Mouse (Mus musculus) embryonic facial prominence, embryonic 14.5 days (tissue): ENCODE results near the gene Plac8. TPM values are rescaled to one million over a fixed set of nuclear protein-coding genes. Genes with fewer than 3 reads are reported as not detected.

ENCODE experiments used
- ATAC-seq: fragments of 200-750 bp; cut with Nextera tagmentation; 2 replicates; pipeline ENCODE4 v1.8.0; 2017; ENCODE audit warnings: low read depth, moderate number of reproducible peaks, moderate TSS enrichment
- DNase-seq: peaks from one replicate; pipeline ENCODE4 v3.0.0-alpha.2; 2015; ENCODE audit warnings: low spot score
- H3K27ac ChIP-seq: fragments of 300-500 bp; sonication (generic); replicated peaks from 2 replicates; pipeline ENCODE4 v1.5.1; 2014; ENCODE audit warnings: low read depth, mild to moderate bottlenecking, low read length, moderate library complexity
- H3K27me3 ChIP-seq: fragments of 300-500 bp; sonication (generic); replicated peaks from 2 replicates; pipeline ENCODE4 v1.6.1; 2014; ENCODE audit warnings: low read length; ENCODE audit not compliant: control insufficient read depth, insufficient read depth
- H3K36me3 ChIP-seq: fragments of 300-500 bp; sonication (generic); 2 replicates; pipeline ENCODE4 v1.6.1; 2014; ENCODE audit warnings: low read length, mixed read lengths; ENCODE audit not compliant: control insufficient read depth, insufficient read depth
- H3K4me1 ChIP-seq: fragments of 300-500 bp; sonication (generic); 2 replicates; pipeline ENCODE4 v1.6.1; 2014; ENCODE audit warnings: antibody characterized with exemption, low read length; ENCODE audit not compliant: control insufficient read depth, insufficient read depth
- H3K4me2 ChIP-seq: fragments of 300-500 bp; sonication (generic); 2 replicates; pipeline ENCODE4 v1.6.1; 2014; ENCODE audit warnings: low read depth, mild to moderate bottlenecking, low read length, moderate library complexity, mixed read lengths
- H3K4me3 ChIP-seq: fragments of 300-500 bp; sonication (generic); 2 replicates; pipeline ENCODE4 v1.5.1; 2014; ENCODE audit warnings: low read depth, mild to moderate bottlenecking, low read length
- H3K9ac ChIP-seq: fragments of 300-500 bp; sonication (generic); 2 replicates; pipeline ENCODE4 v1.6.1; 2014; ENCODE audit warnings: low read depth, mild to moderate bottlenecking, low read length, moderate library complexity, mixed read lengths
- H3K9me3 ChIP-seq: fragments of 300-500 bp; sonication (generic); 2 replicates; pipeline ENCODE4 v1.6.1; 2016; ENCODE audit warnings: low read length; ENCODE audit not compliant: control insufficient read depth
- WGBS: fragments of 180-500 bp; shearing (Covaris S2); extraction: QIAGEN DNeasy Blood & Tissue Kit; methylation state at CpG from one replicate; pipeline ENCODE4 v1.1.7; 2014; 5-methylcytosine and 5-hydroxymethylcytosine counted together
- polyA plus RNA-seq: library from polyadenylated mRNA; unstranded; fragments of >200 nt; fragmentation: Nextera tagmentation; extraction: Ambion mirVana; gene quantifications from 2 replicates; pipeline ENCODE4 v1.2.1, GENCODE M21; 2014

Gene Plac8
- polyA plus RNA-seq, 1 experiment from 2014 or later: 8.6 TPM

DNA sequence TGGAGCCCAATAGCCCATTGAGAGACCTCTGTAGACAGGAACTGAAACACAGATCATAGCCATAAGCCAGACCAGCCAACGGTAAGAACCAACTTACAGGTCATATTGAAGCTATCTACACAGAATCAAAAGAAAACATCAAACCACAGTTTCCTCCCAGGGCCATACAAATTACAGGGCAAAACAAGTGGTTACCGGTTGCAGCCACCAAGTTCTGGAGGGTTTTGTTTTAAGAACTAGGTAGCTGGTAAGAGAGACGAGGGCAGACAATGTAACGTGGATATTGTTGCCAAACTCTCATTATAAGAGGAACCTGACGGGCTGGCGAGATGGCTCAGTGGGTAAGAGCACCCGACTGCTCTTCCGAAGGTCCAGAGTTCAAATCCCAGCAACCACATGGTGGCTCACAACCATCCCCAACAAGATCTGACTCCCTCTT, 13.2 kb upstream of the Plac8 start:
- no peak for ATAC-seq
- H3K9ac ChIP-seq: no peak overlapping the region

DNA sequence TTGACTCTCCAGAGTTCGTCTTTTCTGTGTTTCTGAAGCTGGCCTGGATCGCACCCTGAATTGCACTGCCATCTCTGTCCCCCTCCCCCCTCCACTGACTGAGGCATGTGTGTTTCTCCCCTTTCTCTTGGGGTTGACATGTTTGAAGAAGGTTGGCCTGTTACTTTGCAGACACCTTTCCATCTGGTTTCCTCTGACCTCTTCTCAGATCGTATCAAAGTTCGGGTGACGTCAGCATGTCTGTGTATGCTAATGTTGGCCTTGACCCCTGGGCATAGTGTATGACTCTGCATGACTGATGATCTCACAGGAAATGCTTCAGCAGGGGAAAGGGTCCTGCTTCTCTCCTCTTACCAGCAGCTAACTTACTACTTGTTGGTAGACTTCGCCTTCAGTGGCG, 11.0 kb upstream of the Plac8 start:
- H3K9ac ChIP-seq: no peak overlapping the region
- no peak overlapping the region for H3K4me2 ChIP-seq
- ATAC-seq (no peak), DNase-seq (no peak)
- no peaks in the 10 kb centered on the region for H3K4me1 ChIP-seq
- H3K27ac ChIP-seq: no peak overlapping the region
- H3K27me3 ChIP-seq: no peaks in the 10 kb centered on the region
- H3K4me3 ChIP-seq: no peak overlapping the region
- no peaks in the 10 kb centered on the region for H3K9me3 ChIP-seq
- WGBS: 79% methylated on average over 7 of the region's 7 CpGs
- H3K36me3 ChIP-seq: no peaks in the 10 kb centered on the region

More for the DNA sequence above, 13.2 kb upstream of the Plac8 start:
- Histone ChIP-seq H3K27ac (no peak overlapping the region), H3K4me2 (no peak overlapping the region), H3K4me3 (no peak overlapping the region), H3K4me1 (no peaks in the 10 kb centered on the region), H3K27me3 (no peaks in the 10 kb centered on the region), H3K36me3 (no peaks in the 10 kb centered on the region), H3K9me3 (no peaks in the 10 kb centered on the region)
- DNase-seq: no peak
- WGBS: 84% methylated on average over 8 of the region's 8 CpGs

DNA sequence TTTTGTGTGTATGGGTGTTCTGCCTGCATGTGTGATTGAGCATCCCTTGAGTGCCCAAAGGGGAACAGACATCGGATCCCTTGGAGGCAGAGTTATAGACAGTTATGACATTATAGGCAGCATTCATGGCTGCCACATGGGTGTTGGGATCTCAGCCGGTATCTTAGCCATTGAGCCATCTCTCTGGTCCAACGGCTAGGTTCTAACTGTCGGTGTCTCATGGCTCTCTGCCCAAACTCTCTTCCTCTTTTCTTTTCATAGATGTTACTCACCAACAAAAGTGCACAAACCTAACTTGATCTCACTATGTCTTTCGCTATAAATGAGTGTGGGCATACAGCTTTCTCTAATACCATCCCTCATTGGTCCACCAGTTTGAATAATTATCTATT, 10.4 kb upstream of the Plac8 start:
- H3K27ac ChIP-seq: no peak overlapping the region
- no peaks in the 10 kb centered on the region for H3K4me1 ChIP-seq
- no peak overlapping the region for H3K4me3 ChIP-seq
- DNase-seq: no peak
- H3K4me2 ChIP-seq: no peak overlapping the region
- H3K9me3 ChIP-seq: no peaks in the 10 kb centered on the region
- H3K27me3 ChIP-seq: no peaks in the 10 kb centered on the region
- ATAC-seq: no peak
- 82% methylated on average over 5 of the region's 5 CpGs for WGBS
- no peak overlapping the region for H3K9ac ChIP-seq
- H3K36me3 ChIP-seq: no peaks in the 10 kb centered on the region

DNA sequence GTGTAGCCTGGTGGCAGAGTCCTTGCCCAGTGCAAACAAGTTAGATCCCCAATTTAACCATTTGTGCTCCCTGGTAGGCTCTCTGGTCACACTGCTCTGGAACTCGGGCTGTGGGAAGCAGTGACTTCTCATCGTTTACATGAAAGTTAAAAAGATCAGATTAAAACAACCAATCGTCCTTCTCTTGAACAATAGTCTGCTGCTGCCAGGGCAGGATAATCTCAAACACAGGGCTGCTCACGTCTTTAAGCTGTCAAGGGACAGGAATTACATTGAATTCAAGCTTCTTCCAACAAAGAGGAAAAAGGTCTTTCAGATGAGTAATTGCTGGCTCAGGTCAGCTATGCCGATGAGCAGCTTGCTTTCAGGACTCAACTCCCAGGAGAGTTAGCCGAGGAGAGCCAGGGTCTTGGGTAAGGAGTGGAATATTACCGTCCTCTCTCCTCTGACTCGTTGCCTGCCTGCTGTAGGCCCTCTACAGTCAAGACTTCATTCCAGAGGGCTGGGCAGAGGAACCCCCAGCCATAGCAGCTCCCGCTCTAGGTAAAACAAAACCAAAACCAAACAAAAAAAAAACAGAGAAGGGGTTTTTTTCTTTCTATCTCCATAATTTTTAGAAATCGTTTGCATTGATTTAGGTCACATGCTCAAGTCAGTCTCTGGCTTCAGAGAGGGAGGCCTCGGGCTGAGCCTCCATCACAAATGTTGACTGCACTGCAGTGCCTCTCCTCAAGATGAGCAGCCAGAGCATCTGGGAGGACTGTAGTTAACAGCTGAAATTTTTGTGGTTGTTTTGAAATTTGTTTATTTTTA, 9.8 kb upstream of the Plac8 start:
- H3K9me3 ChIP-seq: no peaks in the 10 kb centered on the region
- DNase-seq (no peak), ATAC-seq (no peak)
- no peak overlapping the region for H3K27ac ChIP-seq
- no peak overlapping the region for H3K4me3 ChIP-seq
- H3K36me3 ChIP-seq: no peaks in the 10 kb centered on the region
- H3K4me2 ChIP-seq: no peak overlapping the region
- 62% methylated on average over 11 of the region's 11 CpGs for WGBS
- no peaks in the 10 kb centered on the region for H3K4me1 ChIP-seq
- H3K9ac ChIP-seq: no peak overlapping the region
- no peaks in the 10 kb centered on the region for H3K27me3 ChIP-seq

DNA sequence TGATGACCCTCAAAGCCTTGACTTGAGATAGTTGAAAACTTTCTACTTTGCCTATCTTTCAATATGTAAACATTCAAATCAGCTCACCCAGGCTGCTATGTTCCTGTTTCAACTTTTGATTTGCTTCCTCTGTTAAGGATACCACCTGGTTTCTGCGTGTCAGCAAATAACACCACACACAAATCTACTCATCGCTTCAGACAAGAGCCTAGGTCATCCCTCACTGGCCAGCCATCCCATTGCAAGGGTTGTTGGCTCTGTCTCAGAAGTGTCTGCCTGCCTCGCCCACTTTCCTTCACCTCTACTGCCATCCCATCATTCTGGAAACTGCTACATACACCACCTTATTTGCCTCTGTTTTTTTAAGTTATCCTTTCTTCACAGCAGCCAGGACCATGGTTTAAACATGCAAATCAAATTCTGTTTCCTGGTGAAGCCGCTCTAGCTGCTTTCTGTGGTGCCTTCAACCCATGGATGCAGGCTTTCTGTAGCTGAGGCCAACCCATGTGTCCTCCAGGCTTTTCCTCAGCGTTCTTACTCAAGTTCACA, 6.9 kb upstream of the Plac8 start:
- DNase-seq (no peak), ATAC-seq (no peak)
- Histone ChIP-seq H3K4me3 (no peak overlapping the region), H3K27ac (no peak overlapping the region), H3K36me3 (no peaks in the 10 kb centered on the region), H3K4me1 (no peaks in the 10 kb centered on the region), H3K4me2 (no peak overlapping the region), H3K27me3 (no peaks in the 10 kb centered on the region), H3K9me3 (no peaks in the 10 kb centered on the region), H3K9ac (no peak overlapping the region)
- 87% methylated on average over 5 of the region's 5 CpGs for WGBS

DNA sequence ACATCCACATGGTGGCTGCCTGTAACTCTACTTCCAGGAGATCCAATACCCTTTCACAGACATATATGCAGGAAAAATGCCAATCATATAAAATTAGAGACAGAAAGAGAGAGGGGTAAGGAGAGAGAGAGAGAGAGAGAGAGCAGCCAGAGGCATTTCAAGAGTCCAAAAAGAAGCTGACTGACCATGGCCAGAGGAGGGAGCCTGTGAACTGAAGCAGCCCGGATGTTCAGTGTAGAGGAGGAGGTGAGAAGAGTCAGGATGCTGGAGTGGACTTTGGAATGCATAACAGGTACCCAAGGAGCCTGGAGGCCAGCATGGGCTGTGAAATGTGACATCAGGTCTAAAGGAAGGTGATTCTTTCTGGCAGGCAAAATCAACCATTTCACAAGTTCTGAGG, 2.7 kb upstream of the Plac8 start:
- no peak for ATAC-seq
- H3K4me1 ChIP-seq: no peaks in the 10 kb centered on the region
- 63% methylated on average over 1 of the region's 1 CpGs for WGBS

DNA sequence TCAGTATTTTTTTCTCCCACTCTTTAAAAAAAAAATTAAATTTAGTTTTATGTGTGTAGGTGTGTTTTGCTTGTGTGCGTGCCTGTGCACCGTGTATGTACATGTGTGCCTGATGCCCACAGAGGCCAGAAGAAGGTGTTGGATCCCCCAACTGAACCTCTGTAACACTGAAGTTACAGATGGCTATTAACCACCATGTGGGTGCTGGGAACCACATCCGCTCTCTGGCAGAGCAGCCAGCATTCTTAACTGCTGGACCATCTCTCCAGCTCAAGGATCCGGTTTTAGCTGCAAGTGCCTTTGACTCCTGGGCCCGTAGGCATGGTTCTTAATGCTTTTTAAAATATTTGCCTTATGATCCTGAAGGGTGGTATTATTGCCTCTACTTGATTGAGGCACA, 1.2 kb upstream of the Plac8 start:
- no peak for ATAC-seq
- H3K9me3 ChIP-seq: no peaks in the 10 kb centered on the region
- DNase-seq: no peak
- no peaks in the 10 kb centered on the region for H3K27me3 ChIP-seq
- H3K4me3 ChIP-seq: no peak overlapping the region
- WGBS: 90% methylated on average over 5 of the region's 5 CpGs
- H3K9ac ChIP-seq: no peak overlapping the region
- no peak overlapping the region for H3K4me2 ChIP-seq
- no peaks in the 10 kb centered on the region for H3K36me3 ChIP-seq
- H3K27ac ChIP-seq: no peak overlapping the region
- H3K4me1 ChIP-seq: no peaks in the 10 kb centered on the region

More for the DNA sequence above, 2.7 kb upstream of the Plac8 start:
- DNase-seq: no peak
- H3K36me3 ChIP-seq: no peaks in the 10 kb centered on the region
- H3K9me3 ChIP-seq: no peaks in the 10 kb centered on the region
- H3K4me3 ChIP-seq: no peak overlapping the region
- H3K4me2 ChIP-seq: no peak overlapping the region
- H3K9ac ChIP-seq: no peak overlapping the region
- no peak overlapping the region for H3K27ac ChIP-seq
- H3K27me3 ChIP-seq: no peaks in the 10 kb centered on the region

DNA sequence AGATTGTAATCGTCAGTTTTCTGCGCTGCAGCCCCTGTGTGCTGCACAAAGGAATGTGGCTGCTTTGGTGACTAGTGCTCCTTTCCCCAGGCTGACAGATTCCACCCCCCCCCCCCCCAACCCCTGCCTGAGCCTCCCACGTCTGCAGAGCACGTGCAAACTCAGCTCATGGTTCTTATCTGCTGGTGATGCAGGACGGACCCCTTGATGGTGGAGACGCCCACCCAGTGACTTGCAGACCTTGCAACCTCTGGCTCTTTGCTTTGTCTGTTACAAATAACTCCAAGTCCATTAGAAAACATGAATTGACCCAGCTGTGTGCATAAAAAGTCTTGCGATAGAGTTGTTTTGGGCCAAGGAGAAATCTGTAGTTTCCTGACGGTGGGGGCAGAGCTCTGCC, 1.3 kb downstream of the Plac8 start:
- no peak for ATAC-seq
- Histone ChIP-seq H3K36me3 (no peaks in the 10 kb centered on the region), H3K9ac (no peak overlapping the region), H3K9me3 (no peaks in the 10 kb centered on the region), H3K27me3 (no peaks in the 10 kb centered on the region), H3K4me1 (no peaks in the 10 kb centered on the region), H3K4me3 (no peak overlapping the region), H3K4me2 (no peak overlapping the region; the same call in 1 of the 2 replicates), H3K27ac (no peak overlapping the region)
- WGBS: 27% methylated on average over 8 of the region's 8 CpGs
- no peak for DNase-seq
